Mouse (Mus musculus) ovary, adult 18-20 months (tissue): ENCODE measurements at regions not wholly inside any gene's neighbourhood (a gene's known extent, or its start where the extent isn't known, plus 50 kb on each side); places are given as distances from the start of the nearest gene placed in this dataset.

Experiments used
- DNase-seq: peaks from one replicate; pipeline ENCODE4 v3.0.0; 2022; ENCODE audit warnings: low spot score, mixed read lengths

DNA sequence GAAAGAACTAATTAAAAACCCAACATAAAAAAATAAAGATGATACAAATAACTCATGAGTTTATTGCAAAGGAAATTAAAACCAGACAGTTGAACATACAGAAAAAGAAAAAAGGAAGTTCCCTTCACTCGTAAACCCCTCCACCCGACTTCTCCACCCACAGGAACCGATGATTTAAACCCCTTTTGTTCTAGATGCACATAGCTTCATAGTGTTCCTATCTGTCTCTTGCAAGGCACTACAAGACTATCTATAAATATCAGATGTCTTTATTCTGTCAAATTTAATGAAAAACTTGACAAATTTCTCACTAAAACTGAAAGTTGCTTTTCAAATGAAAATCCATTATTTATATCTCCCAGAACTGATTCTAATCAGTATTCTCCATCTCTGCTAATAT lies 100.2 kb downstream of the Kctd12 start:
- DNase-seq = no peak

DNA sequence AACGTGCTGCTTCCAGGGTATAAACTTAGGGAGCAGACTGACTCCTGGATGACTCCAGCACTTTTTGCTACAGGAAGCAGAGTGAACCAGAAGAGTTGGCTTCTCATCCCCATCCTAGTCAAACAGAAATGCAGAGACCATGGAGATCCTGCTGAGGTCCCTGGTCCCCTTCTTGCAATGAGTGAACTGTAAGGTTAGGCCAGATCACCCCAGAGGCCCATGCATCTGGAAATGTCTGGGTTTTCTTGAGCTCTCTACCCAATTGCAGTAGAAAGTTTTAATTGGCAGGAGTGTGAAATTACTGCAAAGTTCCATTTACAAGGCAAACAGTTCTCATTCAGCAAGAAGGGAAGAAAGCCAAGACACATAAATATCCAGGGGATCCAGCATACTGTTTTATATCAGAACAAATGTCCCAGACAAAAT lies 101.8 kb downstream of the Kctd12 start:
- DNase-seq = no peak

DNA sequence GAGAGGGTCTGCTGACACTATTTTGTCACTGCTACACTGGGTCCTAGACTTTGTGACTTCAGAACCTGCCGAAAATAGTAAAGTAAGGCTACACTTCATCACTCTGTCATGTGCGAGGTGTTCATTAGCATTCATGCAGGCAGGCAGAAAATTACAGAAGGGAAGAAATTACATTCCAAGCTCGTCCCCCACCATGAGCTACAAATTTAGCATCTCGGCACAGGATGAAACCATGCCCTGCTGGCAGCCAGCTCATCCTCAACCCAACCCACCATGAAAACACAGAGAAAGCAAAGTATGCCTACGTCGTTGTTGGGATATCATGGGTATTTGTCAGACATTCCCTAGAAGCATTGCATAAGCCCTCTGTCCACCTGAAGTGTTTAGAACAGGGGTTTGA lies 103.9 kb downstream of the Kctd12 start:
- DNase-seq = no peak

DNA sequence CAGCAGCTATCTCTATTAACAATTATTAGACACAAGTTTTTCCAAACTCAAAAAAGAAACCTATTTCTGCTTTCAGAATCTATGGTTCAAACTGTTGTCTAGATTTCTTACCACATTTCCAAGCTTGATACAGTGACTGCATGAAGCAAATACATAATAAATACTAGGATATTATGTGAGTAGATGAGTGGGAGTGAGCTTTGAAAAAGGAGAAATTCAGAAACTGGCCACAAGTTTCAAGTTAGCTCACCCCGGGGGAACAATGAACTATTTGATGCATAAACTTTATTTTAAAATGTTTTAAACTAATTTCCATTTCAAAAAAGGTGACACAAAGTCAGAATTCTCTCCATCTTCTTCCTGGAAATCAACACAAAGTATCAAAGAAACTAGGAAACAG lies 114.3 kb downstream of the Kctd12 start:
- DNase-seq = no peak

DNA sequence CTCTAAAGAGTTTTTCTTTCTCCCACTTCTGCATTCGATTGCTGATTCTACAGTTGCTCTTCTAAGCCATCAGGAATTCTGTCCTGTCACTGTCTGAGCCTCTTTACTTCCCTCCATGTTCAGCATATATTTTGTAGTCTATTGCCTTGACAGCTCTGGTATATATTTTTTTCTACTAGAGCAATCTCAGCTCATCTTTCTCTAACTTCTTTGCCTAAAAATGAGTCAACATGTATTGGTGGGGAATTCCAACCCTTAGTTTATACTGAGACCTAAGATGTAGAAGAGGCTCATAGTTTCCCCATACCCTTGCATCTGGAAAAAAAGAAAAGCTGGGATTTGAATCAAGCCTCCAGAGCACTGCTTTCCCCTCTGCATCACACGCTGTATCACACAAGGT lies 114.7 kb downstream of the Kctd12 start:
- no peak for DNase-seq

DNA sequence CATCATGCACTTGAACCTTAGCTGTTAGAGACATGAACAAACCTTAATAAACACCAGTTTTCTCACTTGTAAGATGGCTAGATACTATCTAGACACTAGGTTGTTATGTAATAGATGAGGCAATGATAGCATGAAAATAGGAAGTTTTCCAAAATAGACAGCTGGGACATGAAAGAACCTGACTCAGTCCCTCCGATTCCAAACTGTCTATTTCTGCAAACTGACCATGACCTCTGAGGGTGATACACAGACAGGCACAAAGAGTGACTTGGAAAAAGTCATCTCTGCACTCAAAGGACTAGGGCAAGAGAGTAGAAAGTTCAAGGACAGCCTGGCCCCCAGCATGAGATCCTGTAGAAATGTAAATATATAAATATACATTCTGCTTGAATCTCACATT lies 115.9 kb downstream of the Kctd12 start:
- no peak for DNase-seq

DNA sequence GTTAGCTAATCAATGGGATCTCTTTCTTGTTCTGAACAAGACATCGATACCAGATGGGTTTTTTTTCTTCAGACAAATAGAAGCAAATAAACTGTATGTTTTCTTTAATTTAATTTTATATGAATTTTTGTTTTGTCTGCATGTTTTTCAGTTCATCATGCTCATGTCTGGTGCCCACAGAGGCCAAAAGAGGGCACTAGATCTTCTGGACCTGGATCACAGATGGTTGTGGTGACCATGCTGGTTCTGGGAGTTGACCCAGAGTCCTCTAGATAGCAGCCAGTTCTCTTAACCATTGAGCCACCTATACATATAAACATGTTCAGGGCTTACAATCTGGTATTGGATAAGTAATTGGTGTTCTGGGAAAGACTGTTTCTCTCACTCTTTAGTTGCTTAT lies 120.7 kb downstream of the Kctd12 start:
- DNase-seq = no peak

DNA sequence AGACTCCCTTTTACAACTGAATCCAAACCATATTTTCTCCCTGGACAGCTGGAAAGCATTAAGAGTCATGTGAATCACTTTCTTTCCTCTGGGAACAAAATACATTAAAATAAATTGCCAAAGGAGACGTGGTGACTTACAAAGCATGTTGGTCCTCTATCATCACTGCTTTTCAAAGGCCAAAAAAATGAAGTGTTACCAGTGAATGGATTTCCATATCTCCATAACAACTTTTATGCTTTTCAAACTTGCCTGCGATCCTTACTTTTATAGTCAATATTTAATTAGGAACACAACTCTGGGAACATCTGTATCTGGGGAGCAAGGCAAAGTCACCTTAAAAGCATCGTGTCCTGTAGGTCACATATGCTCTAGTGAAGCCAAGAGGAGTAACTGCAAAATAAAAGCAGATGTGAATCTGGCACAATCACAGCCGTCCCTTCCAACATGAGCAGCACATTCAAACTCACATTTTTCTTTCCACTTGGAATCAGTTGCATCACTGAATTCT lies 123.0 kb downstream of the Kctd12 start:
- DNase-seq = no peak

DNA sequence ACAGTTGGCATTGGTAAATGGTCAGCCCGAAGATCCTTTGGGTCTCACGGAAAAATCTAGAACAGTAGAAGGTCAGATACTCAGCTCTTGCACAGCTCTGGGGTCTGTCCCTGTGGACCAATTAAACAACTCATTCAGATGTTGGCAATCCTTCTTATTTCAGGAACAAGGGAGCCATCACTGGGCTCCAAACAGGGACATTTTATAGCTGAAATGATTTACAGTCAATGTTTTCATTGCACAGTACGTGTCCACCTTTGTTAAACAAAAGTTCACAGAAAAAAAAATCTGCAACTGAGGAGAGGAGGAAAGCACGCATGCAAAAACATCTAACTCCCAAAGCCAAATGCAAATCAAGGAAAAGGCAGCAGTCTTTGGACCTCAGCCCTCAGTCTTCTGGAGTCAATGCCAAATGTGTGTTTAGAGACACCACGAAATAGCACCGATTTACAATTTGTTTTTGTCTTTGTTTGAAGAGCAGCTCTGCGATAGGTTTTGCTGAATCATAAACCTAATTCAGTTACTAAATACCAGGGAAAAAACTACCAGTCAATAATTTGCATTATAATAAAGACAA lies 127.1 kb downstream of the Kctd12 start:
- no peak for DNase-seq

DNA sequence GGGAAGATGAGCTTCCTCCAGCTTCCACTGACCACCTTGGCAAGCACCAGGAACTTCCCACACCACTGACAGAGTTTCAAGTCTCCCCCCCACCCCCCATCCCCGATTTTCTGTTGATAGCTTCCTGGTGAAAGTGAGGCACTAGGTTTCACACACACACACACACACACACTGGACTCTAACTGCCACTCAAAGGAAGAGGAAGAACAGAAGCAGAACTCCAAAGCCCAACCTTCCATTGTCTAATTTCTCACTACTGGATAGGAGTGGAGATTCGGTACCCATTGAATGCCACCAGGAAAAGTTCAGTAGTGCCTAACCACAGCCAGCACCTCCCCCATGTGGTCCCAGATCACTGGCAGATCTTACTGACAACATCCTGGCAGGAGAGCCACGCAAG lies 138.7 kb downstream of the Kctd12 start:
- no peak for DNase-seq

DNA sequence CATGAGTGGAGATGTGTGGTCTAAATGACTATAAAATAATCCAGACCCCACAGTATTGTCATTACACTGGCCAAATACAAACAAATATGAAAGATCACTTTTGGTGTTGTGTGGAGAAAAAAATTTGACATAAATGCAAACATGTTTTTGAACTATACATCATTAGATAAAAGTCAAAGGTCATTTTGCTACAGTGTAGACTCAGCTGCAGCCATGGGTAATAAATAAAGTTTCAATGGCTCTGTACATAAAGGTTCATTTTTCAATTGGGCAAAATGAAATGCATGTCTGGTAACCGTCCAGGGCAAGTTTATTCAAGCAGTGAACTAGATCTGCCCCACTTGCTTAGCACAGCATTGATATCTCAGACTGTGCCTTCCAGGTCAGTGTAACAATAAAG lies 144.8 kb downstream of the Kctd12 start:
- DNase-seq = no peak

DNA sequence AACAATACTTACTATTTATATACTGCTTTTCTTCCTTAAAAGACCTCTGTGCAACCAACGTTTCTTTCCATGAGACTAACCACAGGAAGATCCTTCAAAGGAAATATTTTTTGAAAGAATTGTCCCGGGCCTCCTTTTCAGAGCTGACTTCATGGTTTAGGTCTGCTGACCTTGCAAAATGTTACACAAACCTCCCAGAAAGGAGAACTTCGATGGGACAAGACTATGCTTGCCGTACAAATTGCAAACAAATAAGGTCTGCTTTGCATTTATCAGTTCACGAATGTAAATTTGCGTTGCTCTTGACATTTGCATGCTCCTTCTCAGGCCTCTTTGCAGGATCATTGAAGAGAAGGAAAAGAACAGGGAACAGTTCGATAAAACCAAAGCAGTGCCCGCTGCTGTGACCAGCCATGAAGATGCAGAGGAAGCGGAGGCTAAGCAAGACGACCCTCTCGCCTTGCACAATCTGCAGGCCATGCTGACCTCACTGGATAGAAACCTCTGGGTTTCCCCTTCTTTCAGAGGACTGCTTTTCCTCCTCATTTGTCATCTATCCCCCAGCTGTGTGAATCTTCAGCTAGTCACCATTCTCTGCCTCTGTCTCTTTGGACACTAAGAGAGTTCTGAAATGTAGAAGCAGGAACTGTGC lies 147.2 kb downstream of the Kctd12 start:
- no peak for DNase-seq

DNA sequence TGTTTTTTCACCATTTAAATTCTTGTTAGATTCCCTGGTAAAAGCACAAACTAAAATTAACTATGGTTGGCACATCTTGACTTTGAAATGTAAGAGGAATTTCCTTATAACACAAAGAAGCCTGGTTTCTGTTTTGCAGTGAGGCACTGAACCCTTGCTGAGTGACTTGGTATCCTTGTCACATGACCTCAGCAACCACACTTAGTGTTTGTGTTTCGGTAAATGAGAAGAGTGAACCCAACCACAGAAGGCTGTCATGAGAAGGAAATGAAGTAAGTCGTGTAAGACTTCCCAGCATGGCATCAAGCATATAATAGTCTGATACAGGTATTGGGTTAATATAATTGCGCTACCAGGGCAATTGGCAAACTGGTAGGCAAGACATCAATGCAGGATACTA lies 154.0 kb downstream of the Kctd12 start:
- no peak for DNase-seq

DNA sequence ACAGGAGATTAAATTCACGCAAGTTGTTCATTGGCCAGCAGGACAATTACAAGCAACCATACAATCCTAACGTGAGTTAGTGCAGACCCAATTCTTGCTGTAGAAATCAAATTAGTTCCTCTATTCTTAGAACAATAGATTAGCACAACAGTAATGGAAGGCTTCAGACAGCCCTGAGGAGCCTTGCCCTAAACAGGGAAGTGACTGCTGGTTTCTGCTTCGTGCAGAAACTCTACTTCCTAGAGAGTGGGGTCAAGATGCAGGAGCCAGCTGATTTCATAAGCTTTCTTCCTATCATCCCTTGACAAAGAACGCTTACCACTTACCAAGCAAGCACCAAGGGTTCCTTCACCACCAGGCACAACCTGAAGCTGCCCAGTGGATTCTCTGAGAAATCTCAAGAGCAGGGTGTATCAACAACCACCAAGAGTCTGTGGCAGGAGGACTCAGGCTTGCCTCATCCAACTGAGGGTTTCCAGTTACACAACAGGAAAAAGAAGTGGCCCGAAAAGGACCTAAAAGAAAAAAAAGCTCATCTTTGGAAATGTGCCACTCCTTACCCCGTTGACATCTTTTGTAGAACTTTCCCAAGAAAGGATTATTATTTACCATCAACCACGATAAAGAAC lies 154.6 kb downstream of the Kctd12 start:
- no peak for DNase-seq

DNA sequence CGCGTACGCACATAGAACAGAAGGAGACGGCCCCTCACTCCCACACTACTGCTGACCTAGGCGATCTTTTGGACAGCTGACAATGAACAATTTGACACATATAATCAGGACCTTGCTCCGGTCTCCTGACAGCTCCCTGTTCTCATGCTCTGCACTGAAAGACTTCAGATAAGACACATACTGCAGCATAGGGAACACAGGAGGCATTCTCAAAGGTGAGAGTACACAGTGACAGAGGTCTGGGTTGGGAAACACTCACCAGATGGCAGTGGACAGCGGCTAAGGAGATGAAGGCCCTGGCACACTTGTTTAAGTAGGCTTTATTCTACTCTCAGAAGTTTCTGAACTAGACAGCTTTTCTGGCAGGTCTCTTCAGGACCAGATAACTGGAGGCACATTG lies 156.9 kb downstream of the Kctd12 start:
- DNase-seq = no peak

DNA sequence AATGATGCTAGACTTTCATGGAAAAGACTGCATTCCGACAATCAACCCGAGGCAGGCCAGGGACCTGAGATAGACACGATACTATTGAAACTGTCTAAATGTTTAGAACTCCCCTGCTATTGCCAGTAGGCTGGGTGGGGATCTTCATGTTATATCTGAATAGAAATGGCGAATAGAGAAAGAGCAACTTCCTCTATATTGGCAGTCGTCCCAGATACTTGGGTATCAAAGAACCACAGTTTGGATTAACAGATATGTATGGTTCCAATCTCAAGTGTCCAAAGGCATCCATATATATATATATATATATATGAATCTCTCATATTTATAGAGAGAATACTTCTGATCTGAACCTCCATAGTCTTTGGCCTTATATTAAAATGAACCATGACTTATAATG lies 161.8 kb downstream of the Kctd12 start:
- no peak for DNase-seq

DNA sequence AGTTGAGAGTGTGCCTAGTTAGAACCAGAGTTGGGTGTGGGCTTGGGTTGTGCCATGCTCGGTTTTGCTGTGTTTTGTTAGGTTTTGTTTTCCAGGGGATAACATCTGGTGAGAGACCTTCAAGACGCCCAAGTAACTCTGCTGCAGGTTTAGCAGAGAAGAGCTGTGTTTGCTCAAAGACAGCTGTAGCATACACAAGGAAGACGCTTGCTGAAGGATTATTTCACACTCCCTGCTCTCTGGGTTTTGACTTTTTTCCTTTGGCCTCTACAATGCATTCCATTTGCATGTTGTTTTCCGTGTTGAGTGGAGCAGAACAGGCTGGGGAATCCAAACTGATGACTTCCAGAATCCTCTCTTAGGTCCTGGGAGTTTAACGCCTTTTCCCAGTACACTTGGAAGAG lies 170.8 kb downstream of the Kctd12 start:
- no peak for DNase-seq

DNA sequence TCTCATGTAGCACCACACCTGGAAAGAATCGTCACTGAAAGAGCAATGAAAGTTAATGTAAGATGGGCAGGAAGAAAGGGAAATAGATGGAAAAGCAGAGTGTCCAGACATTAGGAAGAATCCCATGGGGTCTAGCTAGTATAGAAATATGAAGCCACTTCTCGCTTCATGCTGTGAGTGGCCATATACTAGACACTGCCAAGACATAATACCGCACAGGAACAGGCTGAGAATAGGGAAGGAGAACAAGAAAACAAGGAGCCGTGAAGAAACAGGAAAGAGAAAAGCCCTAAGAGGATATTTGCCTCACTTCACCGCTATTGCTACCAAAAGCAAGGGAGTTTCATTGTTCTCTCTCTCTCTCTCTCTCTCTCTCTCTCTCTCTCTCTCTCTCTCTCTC lies 171.4 kb downstream of the Kctd12 start:
- no peak for DNase-seq

DNA sequence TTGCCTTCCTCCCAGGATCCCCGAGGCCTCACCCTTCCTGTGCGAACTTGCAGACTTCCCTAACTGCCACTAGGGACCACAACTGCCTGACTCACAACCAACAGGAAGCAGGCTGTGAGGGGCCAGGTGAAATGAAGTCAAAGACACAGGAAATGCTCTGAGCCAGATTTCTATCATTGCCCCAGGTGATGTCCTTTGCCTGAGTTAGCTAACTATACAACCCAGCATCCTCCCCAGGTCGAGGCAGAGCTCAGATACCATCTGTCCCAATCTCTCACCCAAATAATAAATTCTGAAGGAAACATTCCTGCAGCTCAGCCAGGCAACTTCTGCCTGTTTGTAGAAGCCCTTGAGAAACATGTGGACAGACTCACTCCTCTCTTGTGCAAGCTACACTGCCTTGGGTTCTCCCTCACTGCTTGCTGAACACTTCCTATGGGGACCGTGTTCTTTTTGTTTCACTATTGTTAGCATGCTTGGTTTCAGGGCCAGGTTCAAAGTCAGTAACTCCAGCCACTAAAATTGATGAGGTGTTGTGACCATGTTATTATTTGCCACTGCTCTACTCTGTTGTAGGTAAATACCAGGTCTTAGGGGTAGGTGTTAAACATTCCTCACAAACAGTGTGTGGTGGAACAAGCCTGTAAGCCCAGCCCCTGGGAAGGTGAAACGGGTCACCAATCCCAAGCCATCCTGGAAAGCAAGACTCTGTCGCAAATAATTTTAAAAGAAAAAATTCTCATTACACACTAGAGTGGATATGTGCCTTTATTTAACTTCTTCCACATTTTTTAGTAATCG lies 172.1 kb downstream of the Kctd12 start:
- no peak for DNase-seq

DNA sequence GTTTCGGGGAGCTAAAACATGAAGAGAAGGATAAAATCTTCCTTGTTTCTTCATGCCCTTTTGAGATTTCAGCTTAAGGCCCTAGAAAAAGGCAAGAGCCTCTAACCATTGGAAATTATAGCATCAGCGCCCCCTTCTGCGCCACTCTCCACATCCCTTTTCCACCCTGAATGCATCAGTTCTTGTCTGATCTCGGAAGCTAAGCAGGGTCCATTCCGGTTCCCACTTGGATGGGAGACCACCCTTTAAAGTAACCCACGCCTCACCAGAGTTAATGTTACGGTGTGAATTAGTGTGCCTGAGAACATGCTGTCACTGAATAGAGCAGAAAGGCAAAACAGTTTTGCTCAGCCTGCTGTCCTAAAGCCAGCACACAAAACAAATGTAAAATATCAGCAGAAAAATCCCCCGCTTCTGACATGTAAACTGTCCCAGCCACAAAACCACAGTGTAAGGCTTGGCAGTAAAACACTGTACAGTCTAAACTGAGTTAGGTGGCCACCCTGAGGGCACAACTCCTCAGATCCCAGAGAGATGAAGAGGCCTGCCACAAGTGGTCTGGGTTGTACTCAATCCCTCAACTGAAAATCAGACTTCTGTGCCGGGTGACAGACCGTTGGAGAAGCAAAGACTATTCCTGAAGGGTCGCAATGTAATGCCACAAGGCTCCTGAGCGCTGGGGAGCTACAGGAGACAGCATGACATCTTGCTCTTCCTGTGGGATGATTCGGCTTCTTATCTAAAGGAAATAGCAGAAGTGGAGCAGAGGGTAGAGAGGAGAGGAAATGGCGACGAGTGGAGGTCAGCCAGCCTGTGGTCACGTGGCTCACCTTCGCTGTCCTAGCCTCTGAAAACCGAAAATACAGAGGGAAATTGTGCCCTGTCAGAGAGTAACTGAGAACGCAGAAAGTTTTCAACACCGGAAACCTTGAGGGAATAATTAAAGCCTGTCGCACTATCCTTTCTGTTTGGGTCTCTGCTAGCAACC lies 176.2 kb downstream of the Kctd12 start:
- DNase-seq = no peak

DNA sequence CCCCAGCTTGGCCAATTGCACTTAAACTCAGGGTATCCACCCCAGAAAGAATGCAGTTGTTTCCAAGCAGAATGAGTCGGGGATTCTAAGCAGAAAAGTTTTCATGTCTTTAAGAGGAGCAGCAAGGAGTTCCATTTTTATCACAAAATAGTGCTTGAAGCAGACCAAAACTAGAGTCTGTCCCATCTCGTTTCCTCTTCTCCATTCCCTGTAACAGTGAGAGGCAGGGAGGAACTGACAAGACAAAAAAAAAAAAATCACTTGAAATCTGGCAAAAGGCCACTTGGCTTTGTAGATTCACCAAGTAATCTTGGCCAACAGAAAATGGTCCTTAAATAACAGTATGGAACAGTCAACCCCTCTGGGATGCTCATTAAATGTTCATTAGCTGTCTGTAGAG lies 186.8 kb downstream of the Kctd12 start:
- no peak for DNase-seq

DNA sequence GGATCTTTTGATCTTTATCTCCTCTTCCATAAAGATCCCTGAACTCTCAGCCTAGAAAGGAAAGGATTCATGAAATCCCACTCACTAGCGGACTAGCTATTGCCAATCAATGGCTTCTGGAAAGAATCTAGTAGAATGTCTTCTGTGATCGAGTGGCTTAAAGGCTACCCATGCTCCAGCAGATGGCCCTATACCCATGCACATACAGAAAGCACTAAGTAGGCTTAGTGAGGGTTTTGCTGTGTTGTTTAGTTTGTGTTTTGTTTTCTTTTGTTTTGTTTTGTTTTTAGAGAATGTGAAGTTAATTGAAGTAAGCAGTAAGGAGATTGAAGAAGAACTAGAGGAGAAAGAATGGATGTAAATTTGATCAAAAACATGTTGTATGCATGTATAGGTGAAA lies 187.5 kb downstream of the Kctd12 start:
- no peak for DNase-seq
